Mouse (Mus musculus) C2C12 (cell line): ENCODE measurements around the gene Sox13.

Experiments
- CEBPB ChIP-seq: IDR thresholded peaks from one replicate; pipeline ENCODE4 v1.6.1; 2011; ENCODE audit warnings: low read depth, mild to moderate bottlenecking, control low read depth, moderate library complexity
- CTCF ChIP-seq: IDR thresholded peaks from one replicate; pipeline ENCODE4 v1.5.1; 2011; ENCODE audit not compliant: control insufficient read depth, insufficient read depth, insufficient read length
- MAX ChIP-seq: IDR thresholded peaks from one replicate; pipeline ENCODE4 v1.6.1; 2011; ENCODE audit warnings: mild to moderate bottlenecking, control low read depth
- MYOD1 ChIP-seq: IDR thresholded peaks from one replicate; pipeline ENCODE4 v1.6.1; 2011; ENCODE audit warnings: low read depth; ENCODE audit not compliant: control insufficient read depth, insufficient read length
- MYOG ChIP-seq: IDR thresholded peaks from one replicate; pipeline ENCODE4 v1.6.1; 2011; ENCODE audit not compliant: control insufficient read depth, insufficient read length; ENCODE audit errors: extremely low read depth

DNA sequence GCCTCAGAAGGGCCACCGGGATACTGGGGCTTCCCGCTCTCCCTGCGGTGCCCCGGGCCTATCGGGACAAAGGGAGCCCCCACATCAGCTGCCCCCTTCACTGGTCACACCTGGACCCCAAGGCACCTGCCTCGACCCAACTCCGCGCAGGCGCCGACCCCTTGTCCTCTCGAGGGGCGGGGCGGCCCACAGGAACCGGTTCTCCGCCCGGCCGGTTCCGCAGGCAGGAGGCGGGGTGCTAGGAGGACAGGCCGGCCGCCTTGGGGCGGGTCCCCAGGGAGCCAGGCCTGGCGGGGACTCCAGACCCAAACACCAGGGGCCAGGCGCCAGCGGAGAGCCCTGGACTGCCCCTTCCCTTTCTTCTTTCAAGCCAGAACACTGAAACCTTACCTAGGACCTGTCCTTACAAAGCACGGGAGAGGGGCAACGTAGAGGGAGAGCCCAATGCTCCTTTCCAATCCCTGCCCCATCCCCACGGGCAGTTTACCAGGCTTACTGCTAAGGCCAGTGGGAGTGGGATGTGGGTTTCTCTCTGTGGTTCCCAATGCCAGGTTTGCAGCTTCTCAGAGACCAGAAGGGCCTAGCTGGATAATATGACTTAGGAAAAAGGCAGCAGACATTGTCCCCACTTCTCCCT lies 5.9 kb downstream of the Sox13 start:
- no peak for TF ChIP-seq CEBPB
- TF ChIP-seq CTCF, result no peak
- TF ChIP-seq MYOG, result no peak
- TF ChIP-seq MYOD1, result no peak
- TF ChIP-seq MAX, result no peak
